Mouse (Mus musculus) liver, embryonic 11.5 days (tissue): ENCODE measurements at regions not wholly inside any gene's neighbourhood (a gene's known extent, or its start where the extent isn't known, plus 50 kb on each side); places are given as distances from the start of the nearest gene placed in this dataset.

ENCODE experiments used
- ATAC-seq: fragments of 200-750 bp; cut with Nextera tagmentation; replicated peaks from 2 replicates; pipeline ENCODE4 v1.8.0; 2017; ENCODE audit warnings: moderate number of reproducible peaks, mild to moderate bottlenecking, moderate TSS enrichment, moderate library complexity; ENCODE audit not compliant: low FRiP score
- DNase-seq: peaks from one replicate; pipeline ENCODE4 v3.0.0-alpha.2; 2017; ENCODE audit warnings: low spot score
- H3K27ac ChIP-seq: fragments of 300-500 bp; sonication (generic); 2 replicates; pipeline ENCODE4 v1.5.1; 2014; ENCODE audit warnings: mild to moderate bottlenecking, low read depth, low read length, control low read depth
- H3K27me3 ChIP-seq: fragments of 300-500 bp; sonication (generic); replicated peaks from 2 replicates; pipeline ENCODE4 v1.6.1; 2014; ENCODE audit warnings: low read length, mixed read lengths; ENCODE audit not compliant: control insufficient read depth, insufficient read depth
- H3K36me3 ChIP-seq: fragments of 300-500 bp; sonication (generic); 2 replicates; pipeline ENCODE4 v1.6.1; 2014; ENCODE audit warnings: mild to moderate bottlenecking, low read length, moderate library complexity, mixed read lengths; ENCODE audit not compliant: control insufficient read depth, insufficient read depth
- H3K4me1 ChIP-seq: fragments of 300-500 bp; sonication (generic); replicated peaks from 2 replicates; pipeline ENCODE4 v1.6.1; 2014; ENCODE audit warnings: low read length, mixed read lengths; ENCODE audit not compliant: control insufficient read depth, insufficient read depth
- H3K4me2 ChIP-seq: fragments of 300-500 bp; sonication (generic); 2 replicates; pipeline ENCODE4 v1.6.1; 2014; ENCODE audit warnings: mild to moderate bottlenecking, control low read depth, moderate library complexity
- H3K4me3 ChIP-seq: fragments of 300-500 bp; sonication (generic); 2 replicates; pipeline ENCODE4 v1.5.1; 2014; ENCODE audit warnings: low read depth, low read length, control low read depth
- H3K9ac ChIP-seq: fragments of 300-500 bp; sonication (generic); 2 replicates; pipeline ENCODE4 v1.6.1; 2014; ENCODE audit warnings: low read depth, low read length, control low read depth
- H3K9me3 ChIP-seq: fragments of 300-500 bp; sonication (generic); 2 replicates; pipeline ENCODE4 v1.6.1; 2016; ENCODE audit warnings: low read length, inconsistent platforms, mixed read lengths; ENCODE audit not compliant: control insufficient read depth
- WGBS: fragments of 180-500 bp; shearing (Covaris S2); extraction: QIAGEN DNeasy Blood & Tissue Kit; methylation state at CpG from one replicate; pipeline ENCODE4 v1.1.7; 2014; 5-methylcytosine and 5-hydroxymethylcytosine counted together

- Histone ChIP-seq H3K27ac (no peak overlapping the region), H3K9me3 (no peaks in the 10 kb centered on the region), H3K4me2 (no peak overlapping the region), H3K4me1 (no peaks in the 10 kb centered on the region), H3K36me3 (no peaks in the 10 kb centered on the region), H3K9ac (no peak overlapping the region), H3K27me3 (no peaks in the 10 kb centered on the region), H3K4me3 (no peak overlapping the region)
- DNase-seq (no peak), ATAC-seq (no peak)
- 80% methylated on average over 1 of the region's 1 CpGs for WGBS
Observed at GRCm38 (mm10) chr4:55953701-55954100, 421.4 kb upstream of the Klf4 start.

GRCm38 (mm10) chr4:55952220-55952619, 420.0 kb upstream of the Klf4 start:
- no peaks in the 10 kb centered on the region for H3K27me3 ChIP-seq
- no peak for ATAC-seq
- 73% methylated on average over 3 of the region's 3 CpGs for WGBS
- no peaks in the 10 kb centered on the region for H3K4me1 ChIP-seq
- H3K36me3 ChIP-seq, result no peaks in the 10 kb centered on the region
- H3K27ac ChIP-seq, result no peak overlapping the region
- H3K4me3 ChIP-seq, result no peak overlapping the region
- no peak for DNase-seq
- H3K4me2 ChIP-seq, result no peak overlapping the region
- H3K9me3 ChIP-seq, result no peaks in the 10 kb centered on the region
- H3K9ac ChIP-seq, result no peak overlapping the region

GRCm38 (mm10) chr4:55941423-55941822, 409.2 kb upstream of the Klf4 start:
- Histone ChIP-seq H3K27ac (no peak overlapping the region), H3K9ac (no peak overlapping the region), H3K4me1 (no peaks in the 10 kb centered on the region), H3K4me3 (no peak overlapping the region), H3K4me2 (no peak overlapping the region), H3K9me3 (no peaks in the 10 kb centered on the region), H3K27me3 (no peaks in the 10 kb centered on the region), H3K36me3 (no peaks in the 10 kb centered on the region)
- DNase-seq, result no peak
- 53% methylated on average over 1 of the region's 1 CpGs for WGBS
- ATAC-seq, result no peak

- no peak overlapping the region for H3K4me3 ChIP-seq
- no peak overlapping the region for H3K27ac ChIP-seq
- H3K27me3 ChIP-seq, result no peaks in the 10 kb centered on the region
- H3K9ac ChIP-seq, result no peak overlapping the region
- no peaks in the 10 kb centered on the region for H3K9me3 ChIP-seq
- DNase-seq (no peak), ATAC-seq (no peak)
- no peaks in the 10 kb centered on the region for H3K36me3 ChIP-seq
- 65% methylated on average over 4 of the region's 4 CpGs for WGBS
- no peaks in the 10 kb centered on the region for H3K4me1 ChIP-seq
- H3K4me2 ChIP-seq, result no peak overlapping the region
Observed at GRCm38 (mm10) chr4:55938383-55938782, 406.1 kb upstream of the Klf4 start.

- H3K4me1 ChIP-seq, result no peaks in the 10 kb centered on the region
- H3K27me3 ChIP-seq, result no peaks in the 10 kb centered on the region
- WGBS, result 76% methylated on average over 1 of the region's 1 CpGs
- no peak overlapping the region for H3K27ac ChIP-seq
- no peaks in the 10 kb centered on the region for H3K36me3 ChIP-seq
- no peak overlapping the region for H3K9ac ChIP-seq
- H3K4me3 ChIP-seq, result no peak overlapping the region
- H3K9me3 ChIP-seq, result no peaks in the 10 kb centered on the region
- DNase-seq (no peak), ATAC-seq (no peak)
- no peak overlapping the region for H3K4me2 ChIP-seq
Observed at GRCm38 (mm10) chr4:55937833-55938232, 405.6 kb upstream of the Klf4 start.

- 66% methylated on average over 11 of the region's 11 CpGs for WGBS
- no peak for DNase-seq
Observed at GRCm38 (mm10) chr4:55929141-55929782, 397.0 kb upstream of the Klf4 start.

GRCm38 (mm10) chr4:55928670-55929069, 396.4 kb upstream of the Klf4 start:
- ATAC-seq (no peak), DNase-seq (no peak)
- no peak overlapping the region for H3K9ac ChIP-seq
- H3K4me3 ChIP-seq, result no peak overlapping the region
- WGBS, result 82% methylated on average over 11 of the region's 11 CpGs
- no peaks in the 10 kb centered on the region for H3K9me3 ChIP-seq
- H3K27me3 ChIP-seq, result no peaks in the 10 kb centered on the region
- H3K27ac ChIP-seq, result no peak overlapping the region
- no peaks in the 10 kb centered on the region for H3K4me1 ChIP-seq
- no peak overlapping the region for H3K4me2 ChIP-seq
- H3K36me3 ChIP-seq, result no peaks in the 10 kb centered on the region

More at GRCm38 (mm10) chr4:55929141-55929782, 397.0 kb upstream of the Klf4 start:
- Histone ChIP-seq H3K9ac (no peak overlapping the region), H3K4me3 (no peak overlapping the region), H3K36me3 (no peaks in the 10 kb centered on the region), H3K27ac (no peak overlapping the region), H3K4me2 (no peak overlapping the region), H3K27me3 (no peaks in the 10 kb centered on the region), H3K4me1 (no peaks in the 10 kb centered on the region), H3K9me3 (no peaks in the 10 kb centered on the region)
- ATAC-seq, result no peak

- Histone ChIP-seq H3K9ac (no peak overlapping the region), H3K4me3 (no peak overlapping the region), H3K36me3 (no peaks in the 10 kb centered on the region), H3K9me3 (no peaks in the 10 kb centered on the region), H3K4me2 (no peak overlapping the region), H3K27me3 (no peaks in the 10 kb centered on the region), H3K27ac (no peak overlapping the region), H3K4me1 (no peaks in the 10 kb centered on the region)
- no peak for DNase-seq
- 74% methylated on average over 6 of the region's 6 CpGs for WGBS
- no peak for ATAC-seq
Observed at GRCm38 (mm10) chr4:55928196-55928595, 395.9 kb upstream of the Klf4 start.

- Histone ChIP-seq H3K27me3 (no peaks in the 10 kb centered on the region), H3K4me2 (no peak overlapping the region), H3K9ac (no peak overlapping the region), H3K4me1 (no peaks in the 10 kb centered on the region), H3K27ac (no peak overlapping the region), H3K4me3 (no peak overlapping the region), H3K36me3 (no peaks in the 10 kb centered on the region), H3K9me3 (no peaks in the 10 kb centered on the region)
- DNase-seq, result no peak
- WGBS, result 70% methylated on average over 4 of the region's 4 CpGs
- no peak for ATAC-seq
Observed at GRCm38 (mm10) chr4:55927391-55927790, 395.1 kb upstream of the Klf4 start.
